Mouse (Mus musculus): ENCODE data around the gene Hivep3. TPM values are rescaled to one million over a fixed set of nuclear protein-coding genes. Genes with fewer than 3 reads are reported as not detected.

Hivep3 gene
- total and polyA plus RNA-seq, 3 experiments: not detected

DNA sequence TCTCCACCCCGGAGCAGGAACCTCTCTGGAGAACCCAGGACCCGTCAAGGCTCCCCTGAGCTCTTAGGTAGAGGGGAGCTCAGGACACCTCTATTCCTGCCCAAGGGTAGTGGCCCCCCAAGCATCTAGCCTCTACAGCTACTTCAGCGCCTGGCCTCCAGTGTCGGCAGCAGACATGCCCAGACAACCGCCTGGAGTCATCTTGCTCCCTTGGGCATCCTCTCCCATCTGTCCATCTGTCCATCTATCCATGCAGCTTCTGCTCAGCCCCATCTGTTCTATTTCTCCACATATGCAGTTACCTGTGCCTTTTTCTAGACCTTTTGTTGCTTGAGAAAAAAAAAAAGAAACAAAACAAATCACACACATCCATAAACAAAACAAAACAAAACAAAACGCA, 400.6 kb downstream of the Hivep3 start:
- Histone ChIP-seq H3K9ac (ENCODE audit: control insufficient read depth, low read depth, low read length, poor library complexity, severe bottlenecking) (no peak overlapping the region), H3K36me3 (ENCODE audit: control insufficient read depth in 1 of 2, insufficient read depth in 2 of 2, low read length in 2 of 2) (no peaks in the 10 kb centered on the region), H3K4me3 (ENCODE audit: control insufficient read depth in 1 of 2, insufficient read depth in 1 of 2, low read depth in 2 of 2, low read length in 2 of 2) (no peak overlapping the region), H3K4me1 (ENCODE audit: control insufficient read depth in 1 of 2, insufficient read depth in 2 of 2, low read length in 2 of 2) (no peaks in the 10 kb centered on the region), H3K27ac (ENCODE audit: control insufficient read depth, low read depth, low read length) (no peak overlapping the region), H3K27me3 (ENCODE audit: control insufficient read depth in 1 of 2, insufficient read depth in 2 of 2, low read length in 2 of 2) (no peaks in the 10 kb centered on the region), H3K9me3 (replicated peaks; ENCODE audit: insufficient read depth, low read length) (no peaks in the 10 kb centered on the region), H3K79me2 (ENCODE audit: control insufficient read depth, insufficient read depth, low read length, poor library complexity) (no peaks in the 10 kb centered on the region)
- TF ChIP-seq USF2 (IDR thresholded peaks at IDR 0.05; ENCODE audit: borderline replicate concordance in 1 of 2, insufficient read depth in 1 of 2, low read depth in 1 of 2, low read length in 2 of 2) (no peak), GABPA (IDR thresholded peaks at IDR 0.05; ENCODE audit: low read depth, low read length) (no peak), CTCF (IDR thresholded peaks at IDR 0.05 in 2 of 3, conservative IDR thresholded peaks at IDR 0.05 in 1 of 3; ENCODE audit: control insufficient read depth in 1 of 3, insufficient read depth in 1 of 3, low read depth in 2 of 3, low read length in 3 of 3, poor library complexity in 1 of 3, severe bottlenecking in 1 of 3) (no peak), MYC (IDR thresholded peaks at IDR 0.05; ENCODE audit: low read depth, low read length) (no peak), TBP (IDR thresholded peaks at IDR 0.05; ENCODE audit: low read depth, low read length) (no peak), MYB (IDR thresholded peaks at IDR 0.05; ENCODE audit: low read depth, low read length) (no peak), SMC3 (IDR thresholded peaks at IDR 0.05; ENCODE audit: low read depth, low read length) (no peak), POLR2A (IDR thresholded peaks at IDR 0.05; ENCODE audit: control insufficient read depth in 1 of 2, insufficient read depth in 1 of 2, low read depth in 1 of 2, low read length in 2 of 2, poor library complexity in 1 of 2) (no peak), POLR2AphosphoS2 (IDR thresholded peaks at IDR 0.05; ENCODE audit: low read length) (no peak), MEF2A (IDR thresholded peaks at IDR 0.05; ENCODE audit: extremely low read depth, insufficient replicate concordance, low read depth, low read length, poor library complexity, severe bottlenecking) (no peak), ETS1 (IDR thresholded peaks at IDR 0.05; ENCODE audit: low read depth, low read length) (no peak)
- DNase-seq (ENCODE audit: low read depth, low spot score): no peak

DNA sequence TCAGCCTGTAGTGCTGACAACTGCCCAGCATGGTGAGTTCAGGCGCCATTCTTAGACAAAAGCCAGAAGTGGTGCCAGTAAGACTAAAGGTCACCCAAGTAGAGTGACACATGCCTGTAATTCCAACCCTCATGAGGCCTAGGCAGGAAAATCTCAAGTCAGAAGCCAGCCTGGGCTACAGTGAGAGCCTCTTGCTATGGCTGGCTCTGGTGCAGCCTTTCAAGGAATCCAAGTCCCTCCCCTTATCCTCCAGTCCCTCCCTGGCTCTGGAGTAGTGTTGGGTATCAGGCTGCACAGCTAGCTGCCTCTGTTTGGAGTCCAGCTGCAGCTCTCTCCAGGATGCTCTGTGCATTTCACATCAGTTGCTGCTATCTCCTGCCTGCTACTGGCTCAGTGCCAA, 408.2 kb downstream of the Hivep3 start:
- no peak for DNase-seq (ENCODE audit: low read depth, low spot score)
- Histone ChIP-seq H3K79me2 (ENCODE audit: control insufficient read depth, insufficient read depth, low read length, poor library complexity) (no peaks in the 10 kb centered on the region), H3K27ac (ENCODE audit: control insufficient read depth, low read depth, low read length) (no peak overlapping the region), H3K36me3 (ENCODE audit: control insufficient read depth in 1 of 2, insufficient read depth in 2 of 2, low read length in 2 of 2) (no peaks in the 10 kb centered on the region), H3K9me3 (replicated peaks; ENCODE audit: insufficient read depth, low read length) (no peaks in the 10 kb centered on the region), H3K4me3 (ENCODE audit: control insufficient read depth in 1 of 2, insufficient read depth in 1 of 2, low read depth in 2 of 2, low read length in 2 of 2) (no peak overlapping the region), H3K27me3 (ENCODE audit: control insufficient read depth in 1 of 2, insufficient read depth in 2 of 2, low read length in 2 of 2) (no peaks in the 10 kb centered on the region), H3K4me1 (ENCODE audit: control insufficient read depth in 1 of 2, insufficient read depth in 2 of 2, low read length in 2 of 2) (no peaks in the 10 kb centered on the region), H3K9ac (ENCODE audit: control insufficient read depth, low read depth, low read length, poor library complexity, severe bottlenecking) (no peak overlapping the region)
- no peak for TF ChIP-seq SIN3A (IDR thresholded peaks at IDR 0.05; ENCODE audit: low read length)
- TF ChIP-seq TAL1 (IDR thresholded peaks at IDR 0.05; ENCODE audit: low read length): no peak
- no peak for TF ChIP-seq E2F4 (IDR thresholded peaks at IDR 0.05; ENCODE audit: borderline replicate concordance, low read depth, low read length)
- no peak for TF ChIP-seq GATA1 (IDR thresholded peaks at IDR 0.05; ENCODE audit: low read depth, low read length)
- TF ChIP-seq USF2 (IDR thresholded peaks at IDR 0.05; ENCODE audit: borderline replicate concordance in 1 of 2, insufficient read depth in 1 of 2, low read depth in 1 of 2, low read length in 2 of 2): no peak

DNA sequence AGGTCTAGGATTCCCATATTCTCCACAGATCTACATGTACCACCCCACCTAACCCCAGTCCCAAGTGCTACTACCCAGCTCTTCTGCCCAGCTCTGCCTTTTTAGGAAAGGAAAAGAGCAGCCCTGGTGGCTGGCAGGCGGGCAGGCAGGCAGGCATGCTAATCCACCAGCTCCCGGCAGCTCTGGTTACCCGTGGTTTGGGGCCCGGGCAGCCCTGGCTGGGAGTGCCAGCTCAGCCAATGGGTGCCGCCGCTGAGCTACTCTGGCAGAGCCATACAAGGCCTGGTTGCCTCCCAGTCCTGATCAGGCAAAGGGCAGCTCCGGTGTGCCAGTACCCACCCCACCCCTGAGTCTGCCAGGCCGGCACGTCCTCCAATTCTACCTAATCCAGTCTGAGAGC, 409.3 kb downstream of the Hivep3 start:
- no peaks in the 10 kb centered on the region for H3K9me3 ChIP-seq (replicated peaks; ENCODE audit: insufficient read depth, low read length)
- no peaks in the 10 kb centered on the region for H3K27me3 ChIP-seq (ENCODE audit: control insufficient read depth in 1 of 2, insufficient read depth in 2 of 2, low read length in 2 of 2)
- TF ChIP-seq HCFC1 (IDR thresholded peaks at IDR 0.05; ENCODE audit: low read depth, low read length) (no peak), MYB (IDR thresholded peaks at IDR 0.05; ENCODE audit: low read depth, low read length) (no peak), SIN3A (IDR thresholded peaks at IDR 0.05; ENCODE audit: low read length) (no peak), MAFK (IDR thresholded peaks at IDR 0.05; ENCODE audit: borderline replicate concordance, low read depth, low read length) (no peak)
- DNase-seq (ENCODE audit: low read depth, low spot score): no peak
- no peaks in the 10 kb centered on the region for H3K79me2 ChIP-seq (ENCODE audit: control insufficient read depth, insufficient read depth, low read length, poor library complexity)
- no peaks in the 10 kb centered on the region for H3K36me3 ChIP-seq (ENCODE audit: control insufficient read depth in 1 of 2, insufficient read depth in 2 of 2, low read length in 2 of 2)
- no peak overlapping the region for H3K4me3 ChIP-seq (ENCODE audit: control insufficient read depth in 1 of 2, insufficient read depth in 1 of 2, low read depth in 2 of 2, low read length in 2 of 2)
- no peak overlapping the region for H3K27ac ChIP-seq (ENCODE audit: control insufficient read depth, low read depth, low read length)
- no peak overlapping the region for H3K9ac ChIP-seq (ENCODE audit: control insufficient read depth, low read depth, low read length, poor library complexity, severe bottlenecking)
- H3K4me1 ChIP-seq (ENCODE audit: control insufficient read depth in 1 of 2, insufficient read depth in 2 of 2, low read length in 2 of 2): no peaks in the 10 kb centered on the region

All from MEL (cell line).